Mouse (Mus musculus) lung, adult 10 weeks (tissue): ENCODE measurements around the gene Serpinb9f. TPM values are rescaled to one million over a fixed set of nuclear protein-coding genes. Genes with fewer than 3 reads are reported as not detected.

Experiments
- polyA plus RNA-seq: library from polyadenylated mRNA; stranded (reverse); fragments of 350-450 nt; fragmentation: Illumina TruSeq; extraction: RNeasy Lipid Tissue Mini Kit (QIAGEN cat#74804); gene quantifications from one replicate; pipeline ENCODE4 v1.2.3, GENCODE M21; 2014; ENCODE audit warnings: low read depth, low replicate concordance; ENCODE audit not compliant: insufficient read depth

The Serpinb9f gene
- polyA plus RNA-seq, result not detected

DNA sequence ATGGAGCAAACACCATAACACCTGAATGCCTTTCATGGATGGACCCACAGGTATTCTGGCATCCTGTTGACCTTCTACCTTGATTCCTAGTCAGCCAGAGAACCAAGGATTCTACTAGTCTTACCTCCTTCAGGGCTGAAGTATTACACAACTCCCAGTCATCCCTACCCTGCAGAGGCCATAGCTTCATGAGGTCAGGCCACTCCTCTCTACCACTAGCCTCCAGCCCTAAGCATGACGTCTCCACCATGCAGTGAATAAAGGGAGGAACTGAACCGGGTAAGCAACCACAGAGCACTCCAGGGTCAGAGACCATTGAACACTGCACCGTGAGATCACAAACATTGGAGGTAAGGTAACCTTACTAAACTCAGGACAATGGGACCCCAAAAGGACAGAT lies at the start of gene Serpinb9f:
Gene Serpinb9f, plus strand, starts transcription at position 301 of the 400 bp plus-strand sequence.

Other genes starting within 250 kb of the Serpinb9f start
- gene Serpinb1b, start 245.5 kb upstream of the Serpinb9f start, polyA plus RNA-seq, result 1.2 TPM
- not detected for gene Serpinb9c, start 164.3 kb upstream of the Serpinb9f start, polyA plus RNA-seq
- not detected for gene Serpinb9d, start 131.1 kb upstream of the Serpinb9f start, polyA plus RNA-seq
- gene Serpinb9e, start 74.5 kb upstream of the Serpinb9f start, polyA plus RNA-seq, result not detected
- not detected for gene Gm11397, start 71.7 kb downstream of the Serpinb9f start, polyA plus RNA-seq
- not detected for gene Serpinb9g, start 160.7 kb downstream of the Serpinb9f start, polyA plus RNA-seq